Mouse (Mus musculus): ENCODE data around the gene Smagp.

DNA sequence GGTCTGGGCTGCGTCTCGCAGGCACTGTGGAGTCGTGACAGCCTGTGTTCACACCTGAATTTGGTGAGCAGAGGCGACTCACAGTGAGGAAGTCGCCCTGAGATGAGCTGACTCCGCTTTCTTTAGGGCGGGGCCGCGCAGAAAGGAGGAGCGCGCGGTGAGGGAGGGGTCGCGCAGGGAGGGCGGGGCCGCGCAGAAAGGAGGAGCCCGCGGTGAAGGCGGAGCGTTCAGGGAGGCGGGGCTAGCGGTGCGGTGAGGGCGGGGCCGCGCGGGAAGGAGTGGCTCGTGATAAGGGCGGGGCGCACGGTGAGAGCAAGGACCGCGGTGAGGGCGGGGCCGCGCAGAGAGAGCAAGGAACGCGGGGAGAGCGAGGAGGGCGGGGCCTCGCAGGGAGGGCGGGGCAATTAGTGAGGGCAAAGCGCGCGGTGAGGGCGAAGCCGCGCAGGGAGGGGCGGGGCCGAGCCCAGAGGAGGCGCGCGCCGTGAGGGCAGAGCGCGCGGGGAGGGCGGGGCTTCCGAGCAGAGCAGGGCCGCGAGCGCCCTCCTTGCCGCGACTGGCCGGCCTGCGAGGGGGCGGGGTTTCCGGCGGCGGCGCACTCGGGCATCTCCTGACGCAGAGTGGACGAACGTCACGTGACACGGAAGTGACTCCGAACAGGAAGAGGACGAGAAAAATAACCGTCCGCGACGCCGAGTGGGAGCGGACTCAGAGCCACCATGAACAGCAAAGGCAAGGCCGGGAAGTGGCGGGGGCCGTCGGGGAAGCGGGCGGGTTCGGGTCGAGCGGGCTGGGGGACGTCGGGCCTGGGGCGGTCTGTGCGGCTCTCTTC is 21.5 kb downstream of the Smagp start, which contains the start of gene Dazap2:
- TF ChIP-seq EP300 (IDR thresholded peaks at IDR 0.05; ENCODE audit: low read depth), result no peak
- TF ChIP-seq CTCF (IDR thresholded peaks at IDR 0.05; ENCODE audit: low read depth), result peak; percentile 44
